Mouse (Mus musculus): ENCODE measurements around the gene Mrpl14. TPM values are rescaled to one million over a fixed set of nuclear protein-coding genes. Genes with fewer than 3 reads are reported as not detected.
A peak's percentile ranks its signal among the peaks of the same experiment; 100 is the strongest.

Gene Mrpl14
- 105 and 109 TPM in 2 replicates for polyA plus RNA-seq (2014; fragmentation: Nextera tagmentation; extraction: Ambion mirVana)

DNA sequence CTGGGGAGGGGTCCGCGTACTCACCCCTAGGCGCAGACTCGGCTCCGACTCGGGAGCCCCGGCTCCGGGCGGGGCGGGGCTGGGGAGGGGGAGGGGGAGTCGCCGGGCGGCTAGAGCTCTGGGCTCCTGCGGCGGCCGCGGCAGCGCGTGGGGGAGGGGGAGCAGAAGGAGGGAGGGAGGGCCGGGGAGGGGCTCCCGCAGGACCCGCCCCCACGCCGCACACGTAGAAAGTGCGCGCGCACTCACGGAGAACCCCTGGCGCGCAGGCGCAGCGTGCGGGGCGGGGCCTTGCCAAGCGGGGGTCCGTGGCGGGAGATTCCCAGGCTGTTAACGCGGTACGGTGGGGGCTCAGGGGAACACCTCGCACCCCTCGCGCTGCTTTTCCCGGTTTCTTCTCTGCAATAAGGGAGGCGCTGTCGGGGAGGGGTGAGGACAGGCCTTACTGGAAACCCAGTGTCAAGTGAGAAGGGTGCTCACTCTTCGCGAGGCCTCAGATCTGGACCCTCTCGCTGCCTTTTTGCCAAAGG, at the start of gene Mrpl14:
TSS of gene Mrpl14 (plus strand) at position 230 of the 527 bp plus-strand sequence.
- Histone ChIP-seq H3K4me1 (replicated peaks; ENCODE audit: control insufficient read depth, insufficient read depth, low read length) (peaks cover 5% of the 10 kb centered on the region), H3K9me3 (ENCODE audit: control insufficient read depth, low read length) (no peaks in the 10 kb centered on the region), H3K4me2 (replicated peaks; ENCODE audit: low read depth, low read length) (peak within 1 kb of the TSS; percentile 91), H3K27me3 (ENCODE audit: control insufficient read depth, insufficient read depth, low read length) (no peaks in the 10 kb centered on the region), H3K4me3 (ENCODE audit: low read depth, low read length) (peak within 1 kb of the TSS; percentile 92), H3K27ac (ENCODE audit: low read depth, low read length) (peak within 1 kb of the TSS; percentile 87), H3K9ac (ENCODE audit: low read depth, low read length) (peak within 1 kb of the TSS; percentile 92), H3K36me3 (ENCODE audit: control insufficient read depth, insufficient read depth, low read length) (no peaks in the 10 kb centered on the region)
- peak; percentile 98 for DNase-seq (ENCODE audit: low spot score)
- WGBS = under 1% methylated on average over 40 of the region's 50 CpGs
- ATAC-seq (ENCODE audit: low FRiP score) = peak; percentile 92

DNA sequence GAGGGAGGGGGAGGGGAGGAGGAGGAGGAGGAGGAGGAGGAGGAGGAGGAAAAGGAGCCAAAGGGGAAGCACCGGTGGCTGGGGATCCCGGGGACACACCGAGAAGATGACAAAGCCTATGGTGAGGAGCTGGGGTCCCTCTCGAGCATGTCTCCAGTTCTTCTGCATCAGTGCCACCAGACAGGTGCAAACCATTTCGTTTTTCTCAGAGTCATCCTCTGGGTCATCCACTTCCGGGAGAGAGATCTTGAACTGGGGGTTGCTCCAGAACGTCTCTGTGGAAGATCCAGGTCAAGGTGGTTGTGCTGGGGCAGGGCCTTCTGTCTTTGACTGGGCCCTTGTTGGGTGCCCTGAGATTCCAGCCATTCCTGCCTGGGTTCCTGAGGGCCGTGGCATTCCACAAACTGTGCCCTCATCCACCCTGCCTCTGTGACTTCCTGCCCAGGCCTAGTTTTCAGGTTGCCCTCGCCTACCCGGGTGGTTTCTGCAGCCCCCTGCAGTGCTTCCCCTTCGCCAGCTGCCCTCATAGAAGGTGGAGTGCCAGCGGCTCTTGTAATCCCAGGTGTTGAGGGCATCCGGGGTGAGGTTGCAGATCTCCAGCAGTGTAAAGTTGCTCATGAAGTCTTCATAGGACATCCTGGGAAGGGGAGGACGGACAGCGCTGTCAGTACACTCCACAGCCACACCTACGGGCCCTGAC, 47.4 kb upstream of the Mrpl14 start:
- H3K27me3 ChIP-seq (ENCODE audit: control insufficient read depth, insufficient read depth, low read length) = no peaks in the 10 kb centered on the region
- ATAC-seq (ENCODE audit: low FRiP score) (no peak), DNase-seq (ENCODE audit: low spot score) (no peak)
- H3K9me3 ChIP-seq (ENCODE audit: control insufficient read depth, low read length) = no peaks in the 10 kb centered on the region
- no peaks in the 10 kb centered on the region for H3K36me3 ChIP-seq (ENCODE audit: control insufficient read depth, insufficient read depth, low read length)
- no peaks in the 10 kb centered on the region for H3K4me1 ChIP-seq (replicated peaks; ENCODE audit: control insufficient read depth, insufficient read depth, low read length)
- H3K27ac ChIP-seq (ENCODE audit: low read depth, low read length) = no peak overlapping the region
- WGBS = 77% methylated on average over 16 of the region's 16 CpGs
- H3K4me3 ChIP-seq (ENCODE audit: low read depth, low read length) = no peak overlapping the region
- H3K4me2 ChIP-seq (replicated peaks; ENCODE audit: low read depth, low read length) = no peak overlapping the region
- no peak overlapping the region for H3K9ac ChIP-seq (ENCODE audit: low read depth, low read length)

DNA sequence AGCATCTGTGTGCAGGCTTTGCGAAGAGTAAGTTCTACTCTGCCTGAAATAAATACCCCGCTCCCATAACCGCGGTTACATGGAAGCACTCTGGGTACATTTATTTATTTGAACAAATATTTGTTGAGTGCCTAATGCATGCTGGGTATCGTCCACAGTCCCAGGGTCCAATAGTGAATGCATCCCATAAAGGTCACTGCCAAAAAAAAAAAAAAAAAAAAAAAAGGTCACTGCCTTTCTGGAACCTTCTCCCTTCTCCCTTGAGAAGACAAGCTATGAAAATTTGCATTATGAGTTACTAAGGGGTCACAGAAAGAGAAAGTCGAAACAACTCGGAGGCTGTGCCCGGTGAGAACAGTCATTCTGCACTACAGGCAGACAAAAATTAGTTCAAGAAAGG, 44.1 kb upstream of the Mrpl14 start:
- Histone ChIP-seq H3K27ac (ENCODE audit: low read depth, low read length) (no peak overlapping the region), H3K4me2 (replicated peaks; ENCODE audit: low read depth, low read length) (no peak overlapping the region), H3K9ac (ENCODE audit: low read depth, low read length) (no peak overlapping the region), H3K27me3 (ENCODE audit: control insufficient read depth, insufficient read depth, low read length) (no peaks in the 10 kb centered on the region), H3K36me3 (ENCODE audit: control insufficient read depth, insufficient read depth, low read length) (no peaks in the 10 kb centered on the region), H3K4me3 (ENCODE audit: low read depth, low read length) (no peak overlapping the region), H3K9me3 (ENCODE audit: control insufficient read depth, low read length) (no peaks in the 10 kb centered on the region), H3K4me1 (replicated peaks; ENCODE audit: control insufficient read depth, insufficient read depth, low read length) (no peaks in the 10 kb centered on the region)
- no peak for DNase-seq (ENCODE audit: low spot score)
- WGBS = 87% methylated on average over 8 of the region's 8 CpGs
- no peak for ATAC-seq (ENCODE audit: low FRiP score)

DNA sequence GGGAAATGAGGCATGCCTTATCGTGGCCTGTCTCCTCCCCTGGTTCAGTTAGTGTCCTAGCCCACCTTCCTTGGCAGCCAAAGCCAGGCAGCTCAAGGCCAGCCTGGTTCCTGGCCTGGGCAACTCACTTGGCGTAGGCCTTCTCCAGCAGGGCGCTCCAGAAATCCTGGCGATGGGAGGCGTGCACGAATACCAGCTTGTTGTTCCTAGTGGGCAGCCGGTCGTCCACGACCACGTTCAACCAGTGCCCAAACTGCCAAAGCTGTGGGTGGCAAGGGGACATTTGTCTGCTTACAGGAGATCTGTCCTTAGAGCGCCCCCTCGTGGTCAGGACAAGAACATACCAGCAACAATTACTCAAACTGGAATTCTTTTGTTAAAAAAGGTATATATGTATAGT, 43.4 kb upstream of the Mrpl14 start:
- ATAC-seq (ENCODE audit: low FRiP score) = no peak
- Histone ChIP-seq H3K4me1 (replicated peaks; ENCODE audit: control insufficient read depth, insufficient read depth, low read length) (no peaks in the 10 kb centered on the region), H3K9ac (ENCODE audit: low read depth, low read length) (no peak overlapping the region), H3K9me3 (ENCODE audit: control insufficient read depth, low read length) (no peaks in the 10 kb centered on the region), H3K27me3 (ENCODE audit: control insufficient read depth, insufficient read depth, low read length) (no peaks in the 10 kb centered on the region), H3K36me3 (ENCODE audit: control insufficient read depth, insufficient read depth, low read length) (no peaks in the 10 kb centered on the region), H3K4me3 (ENCODE audit: low read depth, low read length) (no peak overlapping the region), H3K27ac (ENCODE audit: low read depth, low read length) (no peak overlapping the region), H3K4me2 (replicated peaks; ENCODE audit: low read depth, low read length) (no peak overlapping the region)
- DNase-seq (ENCODE audit: low spot score) = peak; percentile 78
- WGBS = 24% methylated on average over 12 of the region's 12 CpGs

DNA sequence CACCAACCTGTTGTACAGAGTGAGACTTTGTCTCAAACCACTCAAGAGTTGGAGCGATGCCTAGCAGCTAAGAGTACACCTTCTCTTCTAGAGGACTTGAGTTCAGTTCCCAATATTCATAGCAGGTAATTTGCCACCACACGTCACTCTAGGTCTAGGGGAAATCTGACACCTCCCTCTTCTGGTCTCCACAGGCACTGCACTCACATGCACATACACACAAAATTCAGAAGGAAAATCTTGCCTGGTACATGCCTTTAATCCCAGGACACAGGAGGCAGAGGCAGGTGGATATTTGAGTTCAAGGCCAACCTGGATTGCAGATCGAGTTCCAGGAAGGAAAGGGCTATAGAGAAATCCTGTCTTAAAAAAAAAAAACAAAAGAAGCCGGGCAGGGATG, 41.9 kb upstream of the Mrpl14 start:
- no peak overlapping the region for H3K27ac ChIP-seq (ENCODE audit: low read depth, low read length)
- H3K4me3 ChIP-seq (ENCODE audit: low read depth, low read length) = no peak overlapping the region
- no peaks in the 10 kb centered on the region for H3K9me3 ChIP-seq (ENCODE audit: control insufficient read depth, low read length)
- DNase-seq (ENCODE audit: low spot score) (no peak), ATAC-seq (ENCODE audit: low FRiP score) (no peak)
- no peak overlapping the region for H3K4me2 ChIP-seq (replicated peaks; ENCODE audit: low read depth, low read length)
- no peaks in the 10 kb centered on the region for H3K4me1 ChIP-seq (replicated peaks; ENCODE audit: control insufficient read depth, insufficient read depth, low read length)
- no peaks in the 10 kb centered on the region for H3K36me3 ChIP-seq (ENCODE audit: control insufficient read depth, insufficient read depth, low read length)
- H3K9ac ChIP-seq (ENCODE audit: low read depth, low read length) = no peak overlapping the region
- no peaks in the 10 kb centered on the region for H3K27me3 ChIP-seq (ENCODE audit: control insufficient read depth, insufficient read depth, low read length)
- 93% methylated on average over 4 of the region's 4 CpGs for WGBS

DNA sequence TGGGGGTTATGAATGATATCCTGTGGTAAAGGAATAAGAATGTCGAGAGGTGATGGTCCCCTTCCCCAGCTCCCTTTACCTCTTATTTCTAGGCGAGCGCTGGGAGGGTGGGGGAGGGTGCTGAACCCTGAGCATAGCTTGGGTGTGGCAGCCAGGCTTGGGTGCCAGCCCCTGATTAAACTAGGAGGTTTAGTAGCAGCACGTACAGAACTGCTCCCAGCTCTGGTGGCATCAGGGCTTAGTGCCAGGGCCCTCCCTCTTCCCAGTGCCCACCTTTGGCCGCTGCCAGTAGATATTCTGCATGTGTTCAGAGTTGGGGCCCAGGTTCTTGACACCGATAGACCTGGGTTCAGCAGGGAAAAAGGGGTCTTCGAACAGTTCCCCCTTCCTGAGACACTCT, 32.9 kb upstream of the Mrpl14 start:
- Histone ChIP-seq H3K4me2 (replicated peaks; ENCODE audit: low read depth, low read length) (no peak overlapping the region), H3K9me3 (ENCODE audit: control insufficient read depth, low read length) (no peaks in the 10 kb centered on the region), H3K27me3 (ENCODE audit: control insufficient read depth, insufficient read depth, low read length) (no peaks in the 10 kb centered on the region), H3K9ac (ENCODE audit: low read depth, low read length) (no peak overlapping the region), H3K27ac (ENCODE audit: low read depth, low read length) (no peak overlapping the region), H3K4me3 (ENCODE audit: low read depth, low read length) (no peak overlapping the region), H3K36me3 (ENCODE audit: control insufficient read depth, insufficient read depth, low read length) (no peaks in the 10 kb centered on the region), H3K4me1 (replicated peaks; ENCODE audit: control insufficient read depth, insufficient read depth, low read length) (no peaks in the 10 kb centered on the region)
- 80% methylated on average over 7 of the region's 7 CpGs for WGBS
- DNase-seq (ENCODE audit: low spot score) (no peak), ATAC-seq (ENCODE audit: low FRiP score) (no peak)

DNA sequence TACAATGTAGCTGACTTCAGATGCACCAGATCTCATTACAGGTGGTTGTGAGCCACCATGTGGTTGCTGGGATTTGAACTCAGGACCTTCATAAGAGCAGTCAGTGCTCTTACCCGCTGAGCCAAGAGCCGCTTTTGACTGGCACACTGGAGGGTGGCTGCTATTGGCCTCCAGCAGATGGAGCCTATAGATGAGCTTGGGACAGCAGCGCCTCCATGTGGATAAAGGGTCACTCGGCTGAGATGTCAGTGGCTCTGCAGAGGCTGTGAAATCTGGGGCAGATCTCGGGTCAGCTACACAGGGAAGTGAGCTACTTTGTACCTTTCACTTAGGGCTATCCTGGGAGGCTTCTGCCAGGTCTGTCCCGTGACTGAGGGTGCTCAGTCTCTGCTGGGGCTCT, 30.3 kb upstream of the Mrpl14 start:
- Histone ChIP-seq H3K9me3 (ENCODE audit: control insufficient read depth, low read length) (no peaks in the 10 kb centered on the region), H3K4me1 (replicated peaks; ENCODE audit: control insufficient read depth, insufficient read depth, low read length) (no peaks in the 10 kb centered on the region), H3K27me3 (ENCODE audit: control insufficient read depth, insufficient read depth, low read length) (no peaks in the 10 kb centered on the region), H3K4me2 (replicated peaks; ENCODE audit: low read depth, low read length) (no peak overlapping the region), H3K4me3 (ENCODE audit: low read depth, low read length) (no peak overlapping the region), H3K9ac (ENCODE audit: low read depth, low read length) (no peak overlapping the region), H3K27ac (ENCODE audit: low read depth, low read length) (no peak overlapping the region), H3K36me3 (ENCODE audit: control insufficient read depth, insufficient read depth, low read length) (no peaks in the 10 kb centered on the region)
- ATAC-seq (ENCODE audit: low FRiP score) (no peak), DNase-seq (ENCODE audit: low spot score) (peak; percentile 37)
- 21% methylated on average over 6 of the region's 6 CpGs for WGBS

DNA sequence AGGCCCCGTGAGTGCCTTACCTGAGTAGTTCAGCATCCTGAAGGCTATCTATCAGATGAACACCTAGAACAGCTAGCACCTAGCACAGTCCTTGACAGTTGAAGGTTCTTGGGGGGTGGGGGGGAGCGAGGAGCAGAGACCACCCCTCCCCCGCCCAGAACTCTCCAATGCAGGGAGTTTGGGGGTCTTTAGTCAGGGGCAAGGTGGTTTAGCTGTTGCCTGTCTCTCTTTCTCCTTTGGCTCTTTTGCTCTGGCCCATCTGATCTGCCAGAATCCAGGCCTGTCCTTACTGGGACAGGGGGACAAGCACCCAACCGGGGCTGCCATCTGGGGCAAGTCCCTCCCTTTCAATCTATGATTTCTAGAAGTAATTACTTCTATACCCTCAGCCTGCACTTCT, 26.9 kb upstream of the Mrpl14 start, which contains the start of gene Capn11:
TSS of gene Capn11 (minus strand) at position 101 of the 400 bp plus-strand sequence.
- DNase-seq (ENCODE audit: low spot score) = no peak
- Histone ChIP-seq H3K27me3 (ENCODE audit: control insufficient read depth, insufficient read depth, low read length) (no peaks in the 10 kb centered on the region), H3K4me2 (replicated peaks; ENCODE audit: low read depth, low read length) (no peak within 1 kb of the TSS), H3K4me3 (ENCODE audit: low read depth, low read length) (no peak within 1 kb of the TSS), H3K9me3 (ENCODE audit: control insufficient read depth, low read length) (no peaks in the 10 kb centered on the region), H3K27ac (ENCODE audit: low read depth, low read length) (no peak within 1 kb of the TSS), H3K36me3 (ENCODE audit: control insufficient read depth, insufficient read depth, low read length) (peaks cover 3% of the 10 kb centered on the region; the same call in 1 of the 2 replicates), H3K9ac (ENCODE audit: low read depth, low read length) (no peak within 1 kb of the TSS), H3K4me1 (replicated peaks; ENCODE audit: control insufficient read depth, insufficient read depth, low read length) (no peaks in the 10 kb centered on the region)
- ATAC-seq (ENCODE audit: low FRiP score) = no peak
- WGBS = 84% methylated on average over 4 of the region's 4 CpGs
